Mouse (Mus musculus) liver, adult 2 months (tissue): ENCODE measurements at regions not wholly inside any gene's neighbourhood (a gene's known extent, or its start where the extent isn't known, plus 50 kb on each side); places are given as distances from the start of the nearest gene placed in this dataset.
"Not testable (repeated sequence)": the region's sequence is repeated elsewhere in the genome, so short reads cannot be mapped to it uniquely, and the experiment has no call there.

ENCODE experiments used
- CTCF ChIP-seq: fragments of 200-500 bp; IDR thresholded peaks from 2 replicates; pipeline ENCODE4 v1.5.1; 2011; ENCODE audit warnings: low read depth, low read length, control low read depth
- POLR2A ChIP-seq: fragments of 200-500 bp; IDR thresholded peaks from 2 replicates; pipeline ENCODE4 v1.6.1; 2011; ENCODE audit warnings: low read length, control low read depth; ENCODE audit not compliant: insufficient read depth; ENCODE audit errors: extremely low read depth

DNA sequence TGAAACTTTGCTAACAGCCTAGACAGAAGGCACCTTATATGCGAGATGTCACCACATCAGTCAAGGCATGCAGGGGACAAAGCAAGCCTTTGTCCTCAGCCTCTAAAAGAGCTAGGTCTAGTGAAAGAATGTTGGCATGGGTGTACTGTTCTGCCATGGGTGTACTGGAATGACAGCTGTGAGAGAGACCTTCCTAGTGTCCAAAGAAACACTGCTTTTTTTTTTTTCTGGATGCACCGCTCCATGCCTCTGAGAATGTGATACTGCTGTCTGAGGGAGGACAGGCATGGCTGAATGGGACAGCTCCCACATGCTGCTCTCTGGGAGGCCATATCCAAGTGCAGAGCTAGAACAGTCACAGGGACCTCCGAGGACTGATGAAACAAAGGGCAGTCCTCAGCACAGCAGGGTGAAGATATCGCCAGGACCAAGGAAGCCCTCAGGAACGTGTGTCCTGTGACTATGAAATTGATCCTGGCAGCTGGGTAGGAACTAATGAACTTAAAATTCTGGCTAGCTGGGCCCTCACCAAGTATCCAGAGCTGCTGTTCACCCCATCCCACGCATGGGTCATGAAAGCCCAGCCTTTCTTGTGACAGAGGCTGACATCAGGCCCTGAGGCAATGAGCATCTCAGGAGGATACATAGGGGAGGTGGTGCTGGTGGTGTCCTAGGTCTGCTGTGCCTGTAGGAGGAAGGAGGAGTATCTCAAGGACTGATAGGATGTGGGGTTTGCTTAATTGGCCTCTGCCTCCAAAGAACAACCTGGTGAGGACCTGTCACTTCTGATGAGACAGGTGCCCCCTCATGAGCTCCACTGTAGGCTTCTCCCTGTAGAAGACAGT lies 84.6 kb downstream of the Ddx11 start:
- TF ChIP-seq CTCF, POLR2A: not testable (repeated sequence)
